In genomic region chr9:116807166-116808081, GRCm38 (mm10) we compare ENCODE assay signal across 8 mouse cellular contexts.
DNase-seq lines count a peak whose midpoint lies in the region; ATAC-seq and TF ChIP-seq lines count a peak whose summit lies in the region.

No protein-coding gene starts in this region.

- H3K4me1 ChIP-seq in forebrain, embryonic 11.5 days (replicated peaks; ENCODE audit: control insufficient read depth, insufficient read depth, low read length): peaks cover 7% of the 10 kb centered on the region; the same call in 1 of the 2 replicates
- peaks cover 3% of the 10 kb centered on the region; the same call in 1 of the 2 replicates for H3K4me1 ChIP-seq in lung, postnatal 0 days (ENCODE audit: insufficient read depth, low read depth, low read length)
- no peaks in the 10 kb centered on the region for H3K4me1 ChIP-seq in small intestine, adult 2 months (ENCODE audit: control insufficient read depth, insufficient read depth, insufficient read length, low read length)

- peak; percentile 18 to 38 for DNase-seq in layer of hippocampus, postnatal 10 days (ENCODE audit: low spot score in 2 of 2)
- no peak for DNase-seq in layer of hippocampus, adult 8-10 months (ENCODE audit: low spot score in 2 of 2)
- peak; percentile 73 for DNase-seq in forebrain, embryonic 11.5 days (ENCODE audit: low spot score)
- peak; percentile 19 to 33 for DNase-seq in heart, postnatal 14 days
- DNase-seq in lung, postnatal 0 days (ENCODE audit: low spot score): peak; percentile 75
- no peak for DNase-seq in layer of hippocampus, adult 9-11 months
- no peak for DNase-seq in adrenal gland, postnatal 14 days

- TF ChIP-seq EP300 in lung, postnatal 0 days (IDR thresholded peaks at IDR 0.05): no peak

- TF ChIP-seq CTCF in lung, postnatal 0 days (IDR thresholded peaks at IDR 0.05): peak; percentile 16
- no peak for TF ChIP-seq CTCF in small intestine, adult 2 months (IDR thresholded peaks at IDR 0.05; ENCODE audit: extremely low read depth, insufficient read length, insufficient replicate concordance, low read depth, low read length)

- H3K9me3 ChIP-seq in forebrain, embryonic 11.5 days (ENCODE audit: control insufficient read depth, low read length): no peaks in the 10 kb centered on the region
- no peaks in the 10 kb centered on the region for H3K9me3 ChIP-seq in lung, postnatal 0 days (ENCODE audit: low read length)

- intact Hi-C loops in heart, postnatal 14 days (cut with DNase I): no loop called here

- no peak overlapping the region for H3K4me3 ChIP-seq in forebrain, embryonic 11.5 days (ENCODE audit: low read depth, low read length)
- H3K4me3 ChIP-seq in lung, postnatal 0 days (ENCODE audit: low read depth, low read length): no peak overlapping the region
- H3K4me3 ChIP-seq in small intestine, adult 2 months (ENCODE audit: low read depth, low read length): no peak overlapping the region

- no peak overlapping the region for H3K9ac ChIP-seq in forebrain, embryonic 11.5 days (ENCODE audit: low read length)
- no peak overlapping the region for H3K9ac ChIP-seq in lung, postnatal 0 days (replicated peaks; ENCODE audit: low read depth)

- WGBS in forebrain, embryonic 11.5 days: 9% methylated on average over 16 of the region's 16 CpGs
- 38% methylated on average over 16 of the region's 16 CpGs for WGBS in lung, postnatal 0 days
- 72% methylated on average over 16 of the region's 16 CpGs for WGBS in small intestine, adult 2 months

- H3K4me2 ChIP-seq in forebrain, embryonic 11.5 days (ENCODE audit: low read depth, low read length, severe bottlenecking): no peak overlapping the region
- no peak overlapping the region for H3K4me2 ChIP-seq in lung, postnatal 0 days (replicated peaks; ENCODE audit: low read depth, low read length)

- H3K36me3 ChIP-seq in forebrain, embryonic 11.5 days (ENCODE audit: control insufficient read depth, insufficient read depth, low read length): no peaks in the 10 kb centered on the region
- no peaks in the 10 kb centered on the region for H3K36me3 ChIP-seq in lung, postnatal 0 days (ENCODE audit: insufficient read depth, low read length)
- no peaks in the 10 kb centered on the region for H3K36me3 ChIP-seq in small intestine, adult 2 months (ENCODE audit: control insufficient read depth, insufficient read depth, low read length)

- no peak overlapping the region for H3K27ac ChIP-seq in forebrain, embryonic 11.5 days (ENCODE audit: low read depth, low read length)
- H3K27ac ChIP-seq in lung, postnatal 0 days (ENCODE audit: low read length): peak overlapping the region; percentile 52
- H3K27ac ChIP-seq in small intestine, adult 2 months (ENCODE audit: insufficient read depth, low read depth, low read length): peak overlapping the region; percentile 10; the same call in 1 of the 2 replicates

- H3K27me3 ChIP-seq in forebrain, embryonic 11.5 days (ENCODE audit: control insufficient read depth, insufficient read depth, low read length): peaks cover 7% of the 10 kb centered on the region; the same call in 1 of the 2 replicates
- no peaks in the 10 kb centered on the region for H3K27me3 ChIP-seq in lung, postnatal 0 days (replicated peaks; ENCODE audit: insufficient read depth, low read length)
- no peaks in the 10 kb centered on the region for H3K27me3 ChIP-seq in small intestine, adult 2 months (ENCODE audit: control insufficient read depth, insufficient read depth, low read length)

- peak; percentile 89 for ATAC-seq in forebrain, embryonic 11.5 days (replicated peaks; ENCODE audit: low FRiP score)
- ATAC-seq in lung, postnatal 0 days: peak; percentile 73

- no peak for TF ChIP-seq POLR2A in small intestine, adult 2 months (IDR thresholded peaks at IDR 0.05; ENCODE audit: low read depth, low read length)

Comparison
In these comparisons a context has a peak if more than half of its experiments do, and no peak if none do; other contexts are left out.
1. DNase-seq: peak in layer of hippocampus, postnatal 10 days (2 of 2), forebrain, embryonic 11.5 days (single experiment), heart, postnatal 14 days (2 of 2) and lung, postnatal 0 days (single experiment); none in layer of hippocampus, adult 8-10 months (0 of 2), layer of hippocampus, adult 9-11 months (single experiment) and adrenal gland, postnatal 14 days (single experiment).